Comparison of ENCODE assay signal across 9 mouse cellular contexts in the genomic region with DNA sequence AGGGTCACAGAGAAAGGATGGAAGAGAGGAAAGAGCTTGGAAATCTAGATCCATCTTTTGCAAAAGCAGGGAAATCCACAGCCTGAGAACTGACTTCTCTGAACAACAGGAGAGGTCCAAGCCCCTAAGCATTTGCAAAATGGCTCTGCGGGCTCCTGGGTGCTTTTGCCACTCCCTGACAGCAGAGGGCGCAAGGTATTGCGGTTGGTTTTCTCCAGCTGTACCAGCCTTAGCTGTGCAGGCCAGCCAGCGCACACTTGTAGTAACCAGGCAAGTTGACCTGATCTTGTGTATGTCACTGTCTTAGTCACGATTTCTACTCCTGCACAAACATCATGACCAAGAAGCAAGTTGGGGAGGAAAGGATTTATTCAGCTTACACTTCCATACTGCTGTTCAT. TPM values are rescaled to one million over a fixed set of nuclear protein-coding genes. Genes with fewer than 3 reads are reported as not detected.
A peak's percentile ranks its signal among the peaks of the same experiment; 100 is the strongest.
DNase-seq lines count a peak whose midpoint lies in the region; ATAC-seq and TF ChIP-seq lines count a peak whose summit lies in the region.
"Had no signal": no experiment of that assay in that cellular context is flagged by ENCODE, and none has a peak within 500 bp of the region (broad histone marks: within the 10 kb centered on the region; RNA-seq: fewer than 3 reads in every experiment).

No protein-coding gene starts in this region.

- no peak overlapping the region for H3K4me2 ChIP-seq in kidney, embryonic 16.5 days (replicated peaks; ENCODE audit: low read depth, low read length)
- no peak overlapping the region for H3K4me2 ChIP-seq in hindbrain, embryonic 16.5 days (ENCODE audit: low read length)

- H3K27me3 ChIP-seq in kidney, embryonic 16.5 days (ENCODE audit: insufficient read depth, low read length): peaks cover 43% of the 10 kb centered on the region
- H3K27me3 ChIP-seq in hindbrain, embryonic 16.5 days (replicated peaks; ENCODE audit: control insufficient read depth, insufficient read depth, low read length): peaks cover 32% of the 10 kb centered on the region
- H3K27me3 ChIP-seq in liver, adult 2 months (ENCODE audit: control insufficient read depth, insufficient read depth, low read length): no peaks in the 10 kb centered on the region

- TF ChIP-seq POLR2A in liver, adult 2 months (IDR thresholded peaks at IDR 0.05; ENCODE audit: extremely low read depth, insufficient read depth, low read length): no peak

- peak; percentile 81 for DNase-seq in kidney, adult 18-20 months
- DNase-seq in adrenal gland, adult 2 months: peak; percentile 69
- peak; percentile 44 for DNase-seq in embryo, embryonic 11.5 days (ENCODE audit: low read depth, low spot score)
- DNase-seq in liver, adult 2 months (ENCODE audit: extremely low read depth, low read depth, low spot score): peak; percentile 52
- DNase-seq in thymus, postnatal 14 days: peak; percentile 65

- H3K79me2 ChIP-seq in liver, adult 2 months (ENCODE audit: control insufficient read depth, insufficient read depth, low read length): no peaks in the 10 kb centered on the region

- H3K4me3 ChIP-seq in kidney, embryonic 16.5 days (ENCODE audit: low read length): no peak overlapping the region
- no peak overlapping the region for H3K4me3 ChIP-seq in hindbrain, embryonic 16.5 days (ENCODE audit: low read length)
- no peak overlapping the region for H3K4me3 ChIP-seq in liver, adult 2 months (ENCODE audit: insufficient read depth, low read depth, low read length)
- H3K4me3 ChIP-seq: erythroblast, embryonic 14.5 days had no signal

- peaks cover 9% of the 10 kb centered on the region for H3K4me1 ChIP-seq in kidney, embryonic 16.5 days (ENCODE audit: insufficient read depth, low read length)
- peaks cover 7% of the 10 kb centered on the region for H3K4me1 ChIP-seq in hindbrain, embryonic 16.5 days (ENCODE audit: control insufficient read depth, insufficient read depth, low read depth, low read length)
- no peaks in the 10 kb centered on the region for H3K4me1 ChIP-seq in liver, adult 2 months (ENCODE audit: control insufficient read depth, insufficient read depth, low read length)

- H3K9me3 ChIP-seq in kidney, embryonic 16.5 days (ENCODE audit: low read length): no peaks in the 10 kb centered on the region
- H3K9me3 ChIP-seq in hindbrain, embryonic 16.5 days (ENCODE audit: control insufficient read depth, low read length): no peaks in the 10 kb centered on the region

- no peak overlapping the region for H3K27ac ChIP-seq in kidney, embryonic 16.5 days (ENCODE audit: low read length)
- no peak overlapping the region for H3K27ac ChIP-seq in hindbrain, embryonic 16.5 days (ENCODE audit: low read depth, low read length)
- no peak overlapping the region for H3K27ac ChIP-seq in liver, adult 2 months (replicated peaks; ENCODE audit: insufficient read depth, low read depth, low read length)

- no peak for ATAC-seq in kidney, embryonic 16.5 days (ENCODE audit: low FRiP score, low TSS enrichment)
- peak; percentile 65; the same call in 1 of the 2 replicates for ATAC-seq in hindbrain, embryonic 16.5 days
- ATAC-seq in neutrophil, adult 5-6 weeks (ENCODE audit: extremely low read depth, insufficient number of reproducible peaks, low FRiP score, poor library complexity, severe bottlenecking): peak; percentile 40; the same call in 1 of the 2 replicates

- WGBS in kidney, embryonic 16.5 days: 10% methylated on average over 5 of the region's 5 CpGs
- 10% methylated on average over 5 of the region's 5 CpGs for WGBS in hindbrain, embryonic 16.5 days
- 5% methylated on average over 5 of the region's 5 CpGs for WGBS in liver, adult 2 months

- H3K36me3 ChIP-seq in kidney, embryonic 16.5 days (ENCODE audit: insufficient read depth, low read length): no peaks in the 10 kb centered on the region
- H3K36me3 ChIP-seq in hindbrain, embryonic 16.5 days (ENCODE audit: control insufficient read depth, insufficient read depth, low read length): no peaks in the 10 kb centered on the region
- no peaks in the 10 kb centered on the region for H3K36me3 ChIP-seq in liver, adult 2 months (ENCODE audit: control insufficient read depth, insufficient read depth, low read length)

- TF ChIP-seq CTCF in liver, adult 2 months (IDR thresholded peaks at IDR 0.05; ENCODE audit: low read depth, low read length): peak; percentile 96

- no peak overlapping the region for H3K9ac ChIP-seq in kidney, embryonic 16.5 days (replicated peaks; ENCODE audit: low read length)
- no peak overlapping the region for H3K9ac ChIP-seq in hindbrain, embryonic 16.5 days (ENCODE audit: low read depth, low read length)
- H3K9ac ChIP-seq in liver, adult 2 months (ENCODE audit: low read depth, low read length): no peak overlapping the region

RNA-seq across cellular contexts. Expression of gene Gal3st1, which starts 18.2 kb away (rescaled TPM):
- polyA plus RNA-seq in kidney, embryonic 16.5 days (2015; fragmentation: Nextera tagmentation; extraction: Ambion mirVana): 9.7 and 11.1 TPM in 2 replicates
- under 1 TPM in 1 of 2 experiments, not detected in 1; 0.21 TPM for total RNA-seq in adrenal gland, adult 2 months (2021)
- 0.63 and 0.79 TPM in 2 replicates for polyA plus RNA-seq in adrenal gland, adult 2 months (2012; rRNA removed)
- 11.3 and 11.6 TPM in 2 replicates for polyA plus RNA-seq in hindbrain, embryonic 16.5 days (2015; fragmentation: Nextera tagmentation; extraction: Ambion mirVana)
- total RNA-seq in liver, adult 2 months (2014; rRNA removed): 2.2 and 2.6 TPM in 2 replicates
- 1.4 and 4.4 TPM in 2 replicates for polyA plus RNA-seq in liver, adult 2 months (2012; rRNA removed)
- not detected in 2 replicates for total RNA-seq in neutrophil, adult 5-6 weeks (2017)
- polyA plus RNA-seq: erythroblast, embryonic 14.5 days had no signal

RNA-seq across cellular contexts. Expression of gene 4930556J24Rik, which starts 25.0 kb away (rescaled TPM):
- 0.31 and 0.49 TPM in 2 replicates for polyA plus RNA-seq in kidney, embryonic 16.5 days (2015; fragmentation: Nextera tagmentation; extraction: Ambion mirVana)
- not detected for total RNA-seq in adrenal gland, adult 2 months (2021)
- polyA plus RNA-seq in adrenal gland, adult 2 months (2012; rRNA removed): not detected in 2 replicates
- not detected in 2 replicates for polyA plus RNA-seq in hindbrain, embryonic 16.5 days (2015; fragmentation: Nextera tagmentation; extraction: Ambion mirVana)
- total RNA-seq in liver, adult 2 months (2014; rRNA removed): 0.09 TPM in 1 of 2 replicates, not detected in the other
- not detected in 2 replicates for polyA plus RNA-seq in liver, adult 2 months (2012; rRNA removed)
- total RNA-seq in neutrophil, adult 5-6 weeks (2017): not detected in 2 replicates
- polyA plus RNA-seq: erythroblast, embryonic 14.5 days had no signal

RNA-seq across cellular contexts. Expression of gene Sec14l4, which starts 29.7 kb away (rescaled TPM):
- polyA plus RNA-seq in kidney, embryonic 16.5 days (2015; fragmentation: Nextera tagmentation; extraction: Ambion mirVana): 0.41 TPM in 1 of 2 replicates, not detected in the other
- total RNA-seq in adrenal gland, adult 2 months (2021): 1 to 10 TPM; 3.2 to 7.2 TPM
- polyA plus RNA-seq in adrenal gland, adult 2 months (2012; rRNA removed): 1.2 and 1.7 TPM in 2 replicates
- polyA plus RNA-seq in hindbrain, embryonic 16.5 days (2015; fragmentation: Nextera tagmentation; extraction: Ambion mirVana): not detected in 2 replicates
- total RNA-seq in liver, adult 2 months (2014; rRNA removed): 97.5 and 130 TPM in 2 replicates
- 92.9 and 108 TPM in 2 replicates for polyA plus RNA-seq in liver, adult 2 months (2012; rRNA removed)
- not detected in 2 replicates for total RNA-seq in neutrophil, adult 5-6 weeks (2017)
- polyA plus RNA-seq: erythroblast, embryonic 14.5 days had no signal

RNA-seq across cellular contexts. Expression of gene Pes1, which starts 37.8 kb away (rescaled TPM):
- 88.0 and 88.8 TPM in 2 replicates for polyA plus RNA-seq in kidney, embryonic 16.5 days (2015; fragmentation: Nextera tagmentation; extraction: Ambion mirVana)
- 10 to 100 TPM; 62.1 to 73.2 TPM for total RNA-seq in adrenal gland, adult 2 months (2021)
- 29.7 and 38.6 TPM in 2 replicates for polyA plus RNA-seq in adrenal gland, adult 2 months (2012; rRNA removed)
- 52.4 and 55.3 TPM in 2 replicates for polyA plus RNA-seq in hindbrain, embryonic 16.5 days (2015; fragmentation: Nextera tagmentation; extraction: Ambion mirVana)
- total RNA-seq in liver, adult 2 months (2014; rRNA removed): 17.9 and 20.8 TPM in 2 replicates
- 17.9 and 22.2 TPM in 2 replicates for polyA plus RNA-seq in liver, adult 2 months (2012; rRNA removed)
- 42.6 and 51.2 TPM in 2 replicates for total RNA-seq in neutrophil, adult 5-6 weeks (2017)

Comparison
In these comparisons a context has a peak if more than half of its experiments do, and no peak if none do; other contexts are left out.
1. RNA of gene Sec14l4, which starts 29.7 kb away (polyA plus RNA-seq): 92.9 to 108 TPM in liver, adult 2 months; 1.2 to 1.7 TPM in adrenal gland, adult 2 months, 0.41 TPM in kidney, embryonic 16.5 days and not detected in hindbrain, embryonic 16.5 days; every median in the first group is over 10 times any median in the second.
2. Peak in every context shown above with its lines, with median percentiles within 50 percentile points of each other: DNase-seq.